Mouse (Mus musculus): ENCODE data around the gene Ssbp1.

The Ssbp1 gene

DNA sequence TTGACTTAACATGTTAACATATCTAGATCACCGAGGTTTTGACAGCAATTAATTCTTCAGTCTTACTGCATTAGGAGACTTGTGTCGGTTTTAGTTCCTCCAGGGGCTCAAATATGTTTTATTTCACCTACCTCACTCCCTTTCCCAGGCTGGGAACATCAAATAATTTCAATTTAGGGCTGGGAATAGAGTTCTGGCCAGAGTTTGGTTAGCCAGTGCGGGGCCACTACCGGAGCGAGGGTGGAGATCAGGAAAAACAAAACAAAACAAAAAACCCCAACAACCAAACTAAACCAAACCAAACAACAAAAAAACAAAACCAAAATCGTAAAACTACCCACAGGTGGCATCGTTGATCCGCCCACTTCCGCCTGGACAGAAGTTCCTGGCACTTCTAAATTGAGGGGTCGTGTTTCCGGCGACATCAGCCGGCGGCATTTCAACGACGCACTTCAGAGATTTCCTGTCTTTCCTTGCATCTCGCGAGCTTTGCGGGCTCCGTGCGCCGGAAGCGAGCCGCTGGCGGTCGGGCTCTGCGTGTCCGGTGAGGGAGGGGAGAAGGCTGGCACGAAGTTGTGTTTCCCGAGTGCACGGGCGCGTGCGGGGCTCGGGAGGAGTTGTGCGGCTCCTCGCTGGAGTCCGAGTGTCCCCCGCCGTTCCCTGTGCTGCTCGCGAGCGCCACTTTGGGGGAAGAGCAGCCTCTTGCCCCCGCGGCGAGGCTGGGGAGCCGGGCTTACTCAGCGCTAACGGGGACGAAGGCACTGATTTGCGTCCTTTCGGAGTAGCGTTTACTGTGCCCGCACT lies at the start of gene Ssbp1:
TSS of gene Ssbp1 (plus strand) at position 437 of the 804 bp plus-strand sequence.
- DNase-seq (ENCODE audit: low spot score in 2 of 2): peak; percentile 92 to 93

DNA sequence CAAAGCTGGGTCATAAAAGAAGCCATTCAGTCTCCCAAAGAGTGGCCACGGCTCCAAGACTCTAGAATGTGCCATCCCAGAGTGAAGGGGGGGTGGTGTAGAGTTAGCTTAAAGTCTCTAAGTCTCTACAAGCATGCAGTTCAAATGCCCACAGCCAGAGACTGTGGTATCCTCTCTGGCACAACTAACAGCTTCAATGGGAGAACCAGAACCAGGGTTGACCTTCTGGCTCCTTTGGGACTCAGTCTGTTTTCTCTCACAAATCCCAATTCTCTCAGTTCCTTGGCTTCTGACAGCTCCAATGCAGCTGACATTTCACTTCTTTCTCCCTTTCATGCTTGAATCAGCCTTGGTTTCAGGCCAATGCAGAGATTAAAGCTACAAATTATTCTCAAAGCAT lies 48.1 kb upstream of the Ssbp1 start:
- no peak for DNase-seq (ENCODE audit: low spot score in 2 of 2)

DNA sequence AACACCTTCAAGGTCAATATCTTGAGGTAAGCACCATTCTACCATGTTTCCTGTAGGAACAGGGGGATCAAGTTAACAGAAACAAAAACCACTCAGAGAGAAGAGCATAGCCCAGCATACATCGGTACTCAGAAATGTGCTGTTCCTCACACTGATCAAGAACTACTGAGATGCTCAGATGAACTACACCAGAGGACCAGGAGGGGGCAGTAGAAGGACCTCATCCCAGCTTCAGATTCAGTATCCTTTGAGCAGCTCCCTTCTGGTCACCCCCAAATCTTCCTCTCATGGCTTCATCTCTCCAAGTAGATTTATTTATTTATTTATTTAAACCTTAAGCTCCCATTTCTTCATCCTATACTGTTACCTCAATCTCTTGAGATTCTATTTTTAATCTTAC lies 47.4 kb upstream of the Ssbp1 start:
- peak in 1 of 2 experiments; percentile 61 for DNase-seq (ENCODE audit: low spot score in 2 of 2)

DNA sequence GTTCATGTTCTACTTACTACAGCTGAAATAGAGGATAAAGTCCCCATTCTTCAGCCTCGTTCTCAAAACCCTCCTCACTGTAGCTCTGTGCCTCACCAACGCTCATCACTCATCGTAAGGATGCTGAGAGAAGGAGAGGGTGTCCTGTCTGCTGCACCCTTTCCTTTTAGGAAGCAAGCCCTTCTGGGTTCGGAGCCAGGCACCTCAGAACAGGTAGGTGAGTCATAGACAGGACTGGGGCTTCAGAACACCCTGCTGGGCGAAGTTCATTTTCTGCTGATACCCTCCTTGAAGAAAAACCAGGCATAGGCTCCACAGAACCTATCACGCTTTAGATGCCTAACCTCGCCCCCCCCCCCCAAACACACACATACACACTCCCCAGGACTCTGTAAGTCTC lies 43.7 kb upstream of the Ssbp1 start:
- no peak for DNase-seq (ENCODE audit: low spot score in 2 of 2)

DNA sequence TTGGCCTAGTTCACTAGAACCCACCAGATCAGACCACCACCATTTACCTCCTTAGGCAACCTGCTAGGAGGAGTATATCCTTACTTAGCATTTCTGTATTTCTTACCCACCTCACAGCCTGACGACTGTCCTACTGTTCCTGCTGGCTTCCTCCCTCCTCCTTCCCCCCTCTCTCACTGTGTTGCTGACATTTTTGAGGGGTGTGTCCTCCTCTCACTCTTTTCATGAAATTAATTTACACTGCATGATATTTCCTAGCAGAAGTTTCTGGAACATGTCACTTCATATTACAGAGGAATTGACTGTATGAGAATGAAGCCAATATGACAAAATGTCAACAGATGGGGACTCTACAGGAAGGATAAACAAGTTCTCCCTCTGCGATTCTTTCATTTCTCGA lies 42.5 kb upstream of the Ssbp1 start:
- no peak for DNase-seq (ENCODE audit: low spot score in 2 of 2)

DNA sequence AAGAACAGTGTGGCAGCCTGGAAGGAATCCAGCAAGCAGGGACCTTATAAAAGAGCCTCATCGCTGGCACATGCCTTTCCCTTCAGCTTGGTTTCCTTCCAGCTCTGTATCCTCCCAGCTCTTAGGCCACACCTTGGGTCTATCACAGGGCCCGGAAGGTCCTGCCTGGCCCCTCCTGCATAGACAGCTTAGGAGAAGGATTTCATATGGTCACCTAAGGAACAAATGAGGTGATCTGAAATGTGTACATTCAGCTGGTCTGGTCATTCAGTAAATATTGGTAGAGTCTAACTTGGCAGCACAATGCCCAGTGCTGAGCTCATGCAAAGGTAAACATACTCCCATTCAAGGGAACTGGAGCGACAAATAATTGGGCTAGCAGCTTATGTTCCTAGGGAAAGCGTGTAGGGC lies 41.6 kb upstream of the Ssbp1 start:
- DNase-seq (ENCODE audit: low spot score in 2 of 2): no peak

DNA sequence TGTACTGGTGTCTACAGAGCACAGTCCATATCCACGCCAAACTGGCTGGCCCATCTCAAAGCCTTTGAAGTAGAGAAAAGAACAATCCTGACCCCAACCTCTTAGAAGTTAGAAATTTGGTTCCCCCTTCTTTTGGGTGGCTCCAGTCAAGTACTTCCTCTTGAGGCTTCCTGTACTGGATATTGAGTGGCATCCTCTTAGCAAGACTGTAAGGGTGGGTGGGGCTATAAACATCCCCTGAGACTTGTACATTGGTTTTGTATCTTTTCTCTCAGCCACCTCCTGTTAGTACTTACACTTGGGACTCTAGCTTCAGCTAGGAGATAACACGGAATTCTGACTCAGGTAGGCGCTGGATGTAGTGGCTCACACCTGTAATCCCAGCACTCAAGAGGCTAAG lies 40.9 kb upstream of the Ssbp1 start:
- DNase-seq (ENCODE audit: low spot score in 2 of 2): no peak

DNA sequence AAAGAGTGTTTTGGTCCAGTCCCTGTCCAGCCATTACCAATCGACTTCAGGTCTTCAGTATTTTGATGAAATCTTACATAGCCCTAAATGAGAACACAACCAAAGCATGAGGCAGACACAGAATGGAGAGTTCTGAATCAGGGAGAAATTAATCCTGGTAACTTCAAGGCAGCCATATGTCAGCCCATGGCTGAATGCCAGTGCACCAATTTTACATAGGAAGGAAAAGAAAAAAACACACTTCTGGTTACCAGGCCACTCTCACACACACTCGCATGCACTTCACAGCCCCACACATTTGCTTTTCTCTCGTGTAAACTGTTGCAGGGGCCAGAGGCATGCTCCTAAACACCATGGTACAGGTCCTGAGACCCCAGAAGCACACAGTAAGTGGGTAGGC lies 40.3 kb upstream of the Ssbp1 start:
- peak in 1 of 2 experiments; percentile 54 for DNase-seq (ENCODE audit: low spot score in 2 of 2)

GRCm38 (mm10) chr6:40431356-40431755 lies 39.8 kb upstream of the Ssbp1 start:
- no peak for DNase-seq (ENCODE audit: low spot score in 2 of 2)

DNA sequence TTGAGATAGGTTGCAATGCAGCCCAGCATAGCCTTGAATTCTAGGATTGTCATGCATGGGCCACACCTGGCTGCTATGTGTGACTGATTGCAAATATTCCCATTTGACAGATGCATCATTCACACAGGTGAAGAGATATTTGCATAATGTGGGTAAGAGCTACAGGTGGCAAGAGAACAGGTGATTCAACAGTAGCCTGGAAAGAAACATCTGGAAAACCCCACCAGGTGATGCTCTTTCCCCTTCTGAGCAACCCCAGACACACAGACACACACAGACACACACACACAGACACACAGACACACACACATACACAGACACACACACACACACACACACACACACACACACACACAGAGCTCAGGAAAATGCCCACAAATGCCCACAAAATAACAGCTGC lies 39.3 kb upstream of the Ssbp1 start:
- no peak for DNase-seq (ENCODE audit: low spot score in 2 of 2)

DNA sequence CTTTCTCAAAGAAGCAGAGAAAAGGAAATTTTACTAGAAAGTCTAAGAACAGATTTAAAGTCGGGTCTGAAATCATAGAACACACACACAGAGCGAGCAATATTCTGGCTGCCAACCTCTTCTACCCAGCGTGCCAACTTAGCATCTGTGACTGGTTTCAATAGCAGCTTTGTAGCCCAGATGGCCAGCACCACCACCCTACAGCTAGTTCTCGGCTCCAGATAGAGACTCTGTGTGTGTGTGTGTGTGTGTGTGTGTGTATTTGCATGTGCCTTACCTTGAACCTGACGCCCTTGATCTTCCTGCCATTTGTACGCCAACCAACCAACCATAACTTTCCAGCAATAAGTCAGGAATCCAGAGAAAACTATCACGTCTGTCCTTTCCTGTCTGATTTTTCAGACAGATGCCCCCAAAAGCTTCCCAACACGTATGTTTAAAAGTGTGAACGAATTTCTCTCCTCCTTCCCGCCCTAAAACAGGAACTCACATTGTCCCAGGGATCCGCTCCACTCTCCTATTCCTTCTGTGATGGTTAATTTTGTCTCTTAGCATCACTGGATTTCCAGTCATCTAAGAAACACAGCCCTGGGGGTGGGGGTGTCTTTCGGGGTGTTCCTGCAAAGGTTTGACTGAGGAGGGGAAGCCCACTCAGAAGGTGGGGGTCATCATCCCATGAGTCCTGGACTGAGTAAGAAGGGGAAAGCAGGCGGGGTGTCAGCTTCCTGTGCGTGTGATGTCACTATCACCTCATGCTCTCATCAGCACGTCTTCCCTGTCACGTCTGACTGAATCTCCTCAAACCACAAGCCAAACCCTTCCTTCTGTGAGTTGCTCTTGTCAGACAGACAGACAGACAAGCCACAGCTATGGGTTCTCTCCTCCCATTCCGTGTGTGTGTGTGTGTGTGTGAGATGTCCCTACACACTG lies 38.5 kb upstream of the Ssbp1 start:
- DNase-seq (ENCODE audit: low spot score in 2 of 2): peak; percentile 65 to 66

DNA sequence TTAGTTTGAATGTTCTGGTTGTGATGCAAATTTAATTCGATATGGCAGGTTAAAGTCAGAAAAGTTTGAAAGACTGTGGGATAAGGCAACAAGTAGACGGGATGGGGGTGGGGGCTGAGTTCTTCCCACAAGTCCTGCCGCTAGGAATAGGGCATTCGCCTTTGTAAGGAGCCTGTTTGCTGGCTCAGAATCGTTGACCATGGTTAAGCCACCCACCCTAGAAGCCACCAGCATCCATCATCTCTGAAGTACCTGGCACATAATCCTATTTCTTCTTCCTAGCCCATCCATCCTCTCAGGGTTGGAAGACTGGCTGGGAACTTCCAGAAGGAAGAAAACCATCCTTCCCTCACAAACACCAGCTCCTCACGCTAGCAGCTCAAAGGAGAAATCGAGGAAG lies 36.5 kb upstream of the Ssbp1 start:
- no peak for DNase-seq (ENCODE audit: low spot score in 2 of 2)

DNA sequence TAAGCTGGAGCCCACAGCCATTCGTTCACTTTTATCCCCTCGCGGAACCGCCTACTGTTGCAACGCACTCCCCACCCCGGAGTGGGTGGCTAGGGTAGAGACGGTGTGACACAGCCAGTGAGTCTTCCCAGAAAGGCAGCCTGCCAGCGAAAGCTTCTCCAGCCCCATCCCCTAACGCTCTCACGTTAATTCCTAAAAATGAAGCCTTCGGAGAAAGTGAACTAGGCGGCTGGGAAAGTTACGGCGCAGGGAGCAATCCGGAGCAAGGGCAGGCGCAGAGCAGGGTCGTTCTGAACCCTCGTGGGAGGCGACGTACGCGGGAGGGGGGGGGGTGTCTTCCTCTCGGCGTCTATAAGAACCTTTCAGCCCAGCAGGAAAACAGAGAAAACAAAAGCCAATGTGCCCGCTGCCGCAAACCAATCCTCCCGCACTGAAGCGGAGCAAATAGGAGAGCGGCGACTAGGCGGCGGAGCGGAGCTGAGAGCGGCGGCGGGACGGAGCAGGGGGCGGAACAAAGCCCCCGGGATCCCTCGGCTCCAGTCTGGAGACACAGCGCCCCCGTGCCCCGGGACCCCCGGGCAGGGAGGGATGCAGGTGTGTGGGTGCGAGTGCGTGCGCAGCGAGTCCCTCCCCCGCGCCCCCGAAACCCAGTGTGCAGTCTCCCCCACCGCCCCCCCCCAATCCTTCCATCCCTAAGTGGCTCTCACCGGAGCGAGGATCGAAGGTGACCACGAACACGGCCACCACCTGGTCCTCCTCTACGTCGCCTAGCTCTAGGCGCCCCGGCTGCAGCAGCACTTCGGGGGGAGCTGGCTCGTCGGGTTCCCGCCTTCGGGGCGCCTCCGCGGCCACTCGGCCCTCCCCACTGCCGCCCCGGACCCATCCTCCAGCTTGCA lies 35.8 kb upstream of the Ssbp1 start:
- peak; percentile 75 to 83 for DNase-seq (ENCODE audit: low spot score in 2 of 2)

- DNase-seq (ENCODE audit: low spot score in 2 of 2): peak; percentile 78 to 83
Observed at GRCm38 (mm10) chr6:40436047-40436483, 35.1 kb upstream of the Ssbp1 start, which contains the start of gene E330009J07Rik. Gene E330009J07Rik, minus strand, starts transcription at chr6:40436135.

GRCm38 (mm10) chr6:40438936-40439335 lies 32.2 kb upstream of the Ssbp1 start, which contains the start of gene Wee2:
Gene Wee2, plus strand, starts transcription at chr6:40439088.
- no peak for DNase-seq (ENCODE audit: low spot score in 2 of 2)

- no peak for DNase-seq (ENCODE audit: low spot score in 2 of 2)
Observed at GRCm38 (mm10) chr6:40439731-40440130, 31.4 kb upstream of the Ssbp1 start.

GRCm38 (mm10) chr6:40441276-40441675 lies 29.9 kb upstream of the Ssbp1 start:
- DNase-seq (ENCODE audit: low spot score in 2 of 2): no peak

DNA sequence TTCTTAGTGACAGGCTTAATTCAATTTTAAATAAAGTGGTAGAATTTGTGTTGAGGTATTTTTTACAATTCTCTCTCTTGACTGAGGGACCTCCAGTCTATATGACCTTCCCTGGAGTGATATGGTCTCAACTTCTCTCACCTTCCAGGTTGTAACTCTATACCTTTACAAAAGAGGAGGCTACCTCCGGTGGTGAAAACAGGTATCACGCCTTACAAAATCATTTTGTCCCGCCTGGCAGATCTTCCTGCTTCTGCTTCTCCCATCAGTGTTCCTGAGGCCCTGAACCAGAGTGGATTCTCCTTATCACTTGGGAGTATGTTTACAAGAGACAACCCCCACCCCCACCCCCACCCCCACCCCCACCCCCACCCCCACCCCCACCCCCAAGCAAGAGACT lies 29.4 kb upstream of the Ssbp1 start:
- DNase-seq (ENCODE audit: low spot score in 2 of 2): no peak

DNA sequence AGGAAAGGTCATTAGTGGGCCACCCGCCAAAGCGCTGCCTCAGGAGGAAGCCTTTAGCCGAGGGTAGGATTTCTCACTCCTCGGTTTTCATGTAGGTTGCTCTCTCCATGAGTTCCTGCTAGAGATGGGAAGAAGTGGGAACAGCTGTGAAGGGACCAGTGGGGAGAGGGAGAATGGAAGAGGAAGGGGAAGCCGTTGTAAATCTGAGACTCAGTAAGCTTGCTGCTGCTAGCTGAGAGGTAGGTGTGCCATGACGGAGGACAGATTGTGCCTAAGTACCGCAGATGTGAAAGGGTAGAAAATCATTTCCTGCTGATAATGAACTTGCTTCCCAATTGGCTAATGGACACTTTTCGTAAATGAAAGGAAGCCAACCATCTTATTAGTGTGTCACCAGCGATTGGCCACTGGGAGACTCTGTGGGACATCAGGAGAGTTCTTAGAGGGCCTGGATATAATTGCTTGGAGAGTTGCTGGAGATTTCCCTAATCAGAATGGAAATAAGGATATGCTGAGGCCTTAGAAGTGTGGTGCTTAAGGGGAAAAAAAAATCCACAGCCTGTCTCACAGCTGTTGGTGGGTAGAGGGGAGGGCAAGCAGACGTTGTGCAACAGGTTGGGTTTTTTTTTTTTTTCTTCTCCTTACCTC lies 27.7 kb upstream of the Ssbp1 start:
- no peak for DNase-seq (ENCODE audit: low spot score in 2 of 2)

- DNase-seq (ENCODE audit: low spot score in 2 of 2): no peak
Observed at GRCm38 (mm10) chr6:40448626-40449025, 22.5 kb upstream of the Ssbp1 start.

DNA sequence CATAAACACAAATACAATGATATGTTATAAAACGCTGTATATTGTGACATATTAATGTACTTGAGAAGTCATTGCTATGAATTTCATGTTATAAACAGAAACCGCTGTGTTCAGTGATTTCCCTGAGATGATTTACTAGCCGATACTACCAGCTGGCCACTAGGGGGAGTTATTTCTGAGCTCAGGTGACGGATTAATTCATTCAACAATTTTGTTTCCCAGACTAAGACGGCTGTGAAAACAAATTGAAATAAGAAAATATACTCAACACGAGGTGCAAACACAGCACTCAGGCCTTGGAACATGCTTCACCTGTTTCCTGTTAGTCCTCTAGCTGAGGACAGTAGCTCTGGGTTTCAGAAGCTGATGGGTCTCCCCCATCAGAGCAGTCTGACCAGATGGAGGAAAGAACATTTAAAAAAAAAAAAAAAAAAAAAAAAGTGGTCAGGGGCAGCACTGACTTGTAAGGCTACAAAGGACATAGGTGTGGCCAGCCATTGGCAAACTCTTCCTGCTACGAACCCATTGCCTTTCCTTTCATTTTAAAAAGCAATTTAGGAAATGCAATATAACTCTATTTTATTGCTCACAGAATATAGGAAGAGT lies 16.6 kb upstream of the Ssbp1 start:
- DNase-seq (ENCODE audit: low spot score in 2 of 2): no peak
